Mouse (Mus musculus) lung, postnatal 0 days (tissue): Measurements from ENCODE around the gene Tcl1b1.

Experiments used
- CTCF ChIP-seq: IDR thresholded peaks from 2 replicates; pipeline ENCODE4 v1.5.1; 2016; ENCODE audit warnings: antibody characterized with exemption, mild to moderate bottlenecking
- EP300 ChIP-seq: IDR thresholded peaks from 2 replicates; pipeline ENCODE4 v1.6.1; 2016; ENCODE audit warnings: antibody characterized with exemption, mild to moderate bottlenecking, control low read depth

- TF ChIP-seq EP300 (no peak), CTCF (no peak)
Measured at GRCm38 (mm10) chr12:105173366-105173765, 13.9 kb downstream of the Tcl1b1 start.
